Mouse (Mus musculus): Measurements from ENCODE around the gene Nsf.

The Nsf gene

DNA sequence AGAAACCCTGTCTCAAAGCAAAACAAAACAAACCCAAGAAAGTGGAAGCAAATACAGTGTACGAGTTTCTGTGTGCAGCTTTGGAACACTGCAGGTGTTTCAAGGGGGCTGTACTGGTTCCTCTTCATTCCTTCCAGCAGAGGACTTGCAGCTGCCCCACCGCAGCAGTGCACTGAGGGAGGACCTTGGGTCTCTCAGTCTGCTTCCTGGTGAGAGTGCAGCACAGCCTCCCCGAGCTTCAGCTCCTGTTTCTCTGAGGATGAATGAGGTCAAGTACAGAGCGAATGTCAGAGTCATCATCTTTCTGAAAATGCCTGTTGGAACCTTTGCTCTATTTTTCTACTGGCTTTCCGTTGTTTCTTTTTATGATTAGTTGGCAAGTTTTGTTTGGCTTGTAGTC, 12.5 kb downstream of the Nsf start:
- in situ Hi-C loops (cut with MboI, MseI), result no loop called here

DNA sequence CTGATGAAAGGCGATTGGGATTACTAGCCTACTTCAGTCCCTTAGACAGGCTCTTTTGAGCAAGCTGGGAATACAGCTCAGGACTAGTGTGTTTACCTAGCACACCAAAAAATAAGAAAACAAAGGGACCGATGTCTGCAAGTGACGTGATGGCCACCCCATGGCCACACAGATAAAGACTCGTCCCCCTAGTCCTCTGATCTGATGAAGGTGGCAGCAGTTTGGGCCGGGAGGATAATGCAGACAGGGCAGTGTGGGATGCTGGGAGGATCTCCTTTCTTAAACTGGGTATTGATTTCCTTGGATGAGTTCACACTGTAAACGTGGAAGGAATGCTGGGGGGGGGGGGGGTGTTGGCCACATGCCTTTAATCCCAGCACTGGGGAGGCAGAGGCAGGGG, 13.0 kb downstream of the Nsf start:
- in situ Hi-C loops (cut with MboI, MseI), result no loop called here

DNA sequence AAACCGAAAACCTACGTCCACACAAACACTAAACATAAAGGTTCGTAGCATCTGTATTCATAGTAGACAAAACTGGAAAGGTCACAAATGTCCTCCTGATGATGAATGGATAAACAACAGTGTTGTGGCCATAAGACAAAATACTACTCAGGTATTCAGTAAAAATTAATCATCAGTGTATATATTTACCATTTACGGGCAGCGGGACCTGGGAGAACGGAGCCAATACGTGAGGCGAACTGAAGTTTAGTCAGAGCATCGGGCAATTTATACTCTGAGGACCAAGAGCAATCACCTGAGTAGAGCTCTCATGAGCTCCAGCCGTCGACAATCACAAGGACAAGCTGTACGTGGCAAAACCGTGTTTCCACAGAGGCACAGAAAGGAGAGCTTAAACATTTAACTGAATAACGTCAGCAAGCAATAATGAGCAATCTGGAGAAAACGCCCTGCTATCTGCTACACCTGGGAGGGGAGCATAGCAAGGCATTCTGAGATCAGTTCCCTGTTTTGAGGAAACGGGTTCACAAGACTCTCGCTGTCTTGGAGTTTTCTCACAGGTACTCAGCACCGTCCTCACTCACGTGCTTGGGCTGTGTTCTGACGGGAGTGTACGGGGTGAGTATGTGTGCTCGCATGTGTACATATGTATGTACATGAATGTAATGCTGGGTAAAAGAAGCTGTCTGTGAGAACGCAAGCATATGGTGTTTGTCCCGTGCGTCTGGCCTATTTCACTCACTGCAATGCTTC, 15.7 kb downstream of the Nsf start:
- in situ Hi-C loops (cut with MboI, MseI), result no loop called here

DNA sequence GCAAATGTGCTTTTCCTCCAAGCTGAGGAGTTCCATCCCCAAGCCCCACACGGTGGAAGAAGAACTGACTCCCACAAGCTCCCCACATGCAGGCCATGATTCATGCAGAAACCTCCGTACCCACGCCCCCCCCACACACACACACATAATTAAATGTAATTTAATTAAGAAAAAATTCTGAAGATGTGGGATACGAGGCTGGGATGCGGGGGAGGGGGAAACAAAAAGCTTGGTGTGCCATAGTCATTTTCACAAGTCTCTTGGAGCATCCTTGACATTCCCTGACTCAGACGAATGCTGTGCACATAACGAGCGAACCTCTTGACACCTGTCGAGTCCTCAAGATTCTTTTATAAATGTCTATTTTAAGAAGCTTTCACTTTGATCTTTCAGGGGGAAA, 16.4 kb downstream of the Nsf start:
- in situ Hi-C loops (cut with MboI, MseI), result no loop called here

DNA sequence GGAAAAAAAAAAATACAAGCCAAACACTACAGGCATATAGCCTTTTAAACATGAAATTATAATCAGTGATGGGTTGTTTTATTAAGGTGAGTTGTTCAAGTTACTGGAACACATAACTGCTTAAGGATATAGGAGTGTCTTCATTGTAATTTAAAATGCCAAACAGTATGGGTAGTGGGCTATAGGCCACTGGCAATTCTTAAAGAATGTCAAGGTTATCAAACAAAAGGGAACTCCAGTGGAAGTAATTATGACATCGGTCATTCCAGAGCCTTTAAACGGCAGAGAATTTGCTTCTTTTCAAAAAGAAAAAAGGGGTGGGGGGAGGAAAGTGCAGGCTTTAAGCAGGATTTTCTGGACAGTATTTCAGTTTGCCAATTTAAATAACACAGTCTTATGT, 18.1 kb downstream of the Nsf start:
- in situ Hi-C loops (cut with MboI, MseI), result no loop called here

DNA sequence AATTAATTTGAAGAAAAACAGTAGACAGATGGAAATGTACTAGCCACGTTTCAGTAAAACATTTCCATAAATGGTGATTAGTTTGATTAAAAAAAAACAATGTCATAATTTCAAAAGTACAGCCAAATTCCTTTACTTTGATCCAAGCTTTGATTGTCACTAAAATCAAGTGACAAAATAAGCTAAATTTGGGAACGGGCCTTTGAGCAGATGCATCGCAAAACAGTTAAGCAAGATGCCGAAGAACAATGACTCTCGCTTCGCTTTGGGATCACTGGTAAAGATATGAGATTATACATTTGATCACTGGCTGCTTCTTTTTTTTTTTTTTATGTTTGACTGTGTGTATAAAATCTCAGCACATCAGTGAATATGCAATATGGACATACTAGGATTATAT, 20.0 kb downstream of the Nsf start:
- in situ Hi-C loops (cut with MboI, MseI), result no loop called here

DNA sequence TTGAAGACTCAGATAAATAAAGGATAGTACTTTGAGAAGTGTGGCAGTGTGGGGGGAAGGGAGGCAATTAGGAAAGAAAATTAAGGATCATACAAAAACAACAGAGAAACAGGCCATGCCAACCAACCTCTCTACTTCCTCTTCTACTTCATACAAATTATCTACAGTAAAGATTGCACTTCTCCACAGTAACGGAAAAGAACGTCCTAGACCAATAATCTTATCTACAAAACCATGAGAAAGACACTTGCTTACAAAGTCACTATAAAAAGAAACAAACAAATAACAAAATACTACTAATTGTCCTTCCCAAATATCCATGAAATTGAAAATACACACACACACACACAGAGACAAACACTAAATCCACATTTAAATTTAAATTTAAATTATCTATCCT, 29.9 kb downstream of the Nsf start:
- in situ Hi-C loops (cut with MboI, MseI), result no loop called here

DNA sequence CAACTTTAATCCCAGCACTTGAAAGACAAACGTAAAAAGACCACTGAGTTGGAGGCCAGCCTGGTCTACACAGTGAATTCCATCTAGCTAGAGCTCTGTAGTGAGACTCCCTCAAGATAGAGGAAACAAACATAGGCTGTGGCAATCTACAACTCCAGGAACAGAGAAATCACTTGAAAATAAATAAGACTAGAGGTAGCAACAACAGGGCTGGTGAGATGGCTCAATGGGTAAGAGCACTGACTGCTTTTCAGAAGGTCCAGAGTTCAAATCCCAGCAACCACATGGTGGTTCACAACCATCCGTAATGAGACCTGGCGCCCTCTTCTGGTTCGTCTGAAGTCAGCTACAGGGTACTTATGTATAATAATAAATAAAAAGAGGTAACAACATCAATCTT, 30.6 kb downstream of the Nsf start:
- in situ Hi-C loops (cut with MboI, MseI), result no loop called here

DNA sequence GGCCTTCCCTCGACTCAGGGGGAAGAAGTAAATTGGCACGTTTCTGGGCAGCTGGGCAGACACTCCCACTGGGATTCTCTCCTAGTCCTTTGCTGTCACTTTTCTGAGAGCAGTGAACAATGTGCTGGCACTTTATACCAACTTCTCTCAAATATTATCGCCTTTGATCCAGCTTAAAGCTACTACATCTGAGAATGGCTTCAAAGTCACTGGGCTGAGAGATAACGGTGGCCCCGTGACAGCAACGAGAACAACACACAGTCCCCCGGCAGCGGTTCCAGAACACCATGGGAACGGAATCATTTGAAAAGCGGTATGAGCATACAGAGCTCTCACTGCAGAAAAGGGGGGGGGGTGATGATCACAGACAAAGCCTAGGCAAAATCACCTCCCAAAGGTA, 31.0 kb downstream of the Nsf start:
- in situ Hi-C loops (cut with MboI, MseI), result no loop called here

DNA sequence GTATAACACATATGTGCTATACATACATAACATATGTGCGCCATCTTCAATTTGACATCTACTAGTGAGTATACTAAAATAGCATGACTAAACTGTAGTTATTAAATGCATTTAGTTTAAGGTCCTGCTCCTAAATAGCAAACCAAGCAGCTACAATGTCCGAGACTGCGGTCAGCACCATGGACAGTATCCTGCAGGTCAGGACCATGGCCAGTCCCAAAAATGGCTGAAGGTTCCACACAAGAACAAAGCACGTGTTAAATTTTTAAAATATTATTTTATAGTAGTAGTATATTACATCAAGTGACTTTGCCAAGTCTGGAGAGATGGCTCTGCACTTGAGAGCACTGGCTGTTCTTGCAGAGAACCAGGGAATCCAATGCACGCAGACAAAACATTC, 33.2 kb downstream of the Nsf start:
- in situ Hi-C loops (cut with MboI, MseI), result no loop called here

DNA sequence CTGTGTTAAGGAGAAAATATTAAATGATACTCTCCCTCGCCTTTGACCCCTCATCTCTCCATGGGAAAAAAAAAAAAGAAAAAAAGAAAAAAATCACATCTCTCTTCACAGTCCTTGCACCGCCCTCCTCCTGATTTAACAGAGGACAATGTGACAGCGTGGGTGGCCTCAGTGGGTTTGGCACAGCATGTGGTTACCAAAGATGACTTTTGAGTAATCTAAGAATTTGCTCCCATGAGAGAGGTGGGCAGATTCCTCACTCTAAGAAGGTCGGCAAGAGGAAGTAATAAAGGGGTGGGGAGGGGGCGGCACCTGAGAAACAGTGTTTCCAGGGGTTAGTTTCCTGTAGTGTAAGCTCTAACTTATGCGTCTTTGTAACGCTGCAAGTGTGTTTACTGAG, 37.0 kb downstream of the Nsf start:
- in situ Hi-C loops (cut with MboI, MseI), result no loop called here

DNA sequence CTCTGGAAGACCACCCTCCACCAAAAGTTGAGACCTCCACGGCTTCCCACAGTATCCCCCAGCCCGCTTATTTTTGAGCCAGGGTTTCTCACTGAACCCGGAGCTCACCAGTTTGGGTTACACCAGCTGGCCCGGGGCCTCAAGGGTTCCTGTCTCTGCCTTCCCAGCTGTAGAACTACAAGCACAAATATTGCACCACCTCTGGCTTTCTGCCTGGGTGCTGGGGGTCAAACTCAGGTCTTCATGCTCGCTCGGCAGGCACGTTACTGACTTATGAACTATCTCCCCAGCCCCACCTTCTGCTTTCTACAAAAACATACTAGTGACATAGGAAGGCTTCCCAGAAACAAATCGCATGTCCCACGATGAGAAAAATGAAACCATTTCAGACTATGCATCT, 38.2 kb downstream of the Nsf start:
- in situ Hi-C loops (cut with MboI, MseI), result no loop called here

DNA sequence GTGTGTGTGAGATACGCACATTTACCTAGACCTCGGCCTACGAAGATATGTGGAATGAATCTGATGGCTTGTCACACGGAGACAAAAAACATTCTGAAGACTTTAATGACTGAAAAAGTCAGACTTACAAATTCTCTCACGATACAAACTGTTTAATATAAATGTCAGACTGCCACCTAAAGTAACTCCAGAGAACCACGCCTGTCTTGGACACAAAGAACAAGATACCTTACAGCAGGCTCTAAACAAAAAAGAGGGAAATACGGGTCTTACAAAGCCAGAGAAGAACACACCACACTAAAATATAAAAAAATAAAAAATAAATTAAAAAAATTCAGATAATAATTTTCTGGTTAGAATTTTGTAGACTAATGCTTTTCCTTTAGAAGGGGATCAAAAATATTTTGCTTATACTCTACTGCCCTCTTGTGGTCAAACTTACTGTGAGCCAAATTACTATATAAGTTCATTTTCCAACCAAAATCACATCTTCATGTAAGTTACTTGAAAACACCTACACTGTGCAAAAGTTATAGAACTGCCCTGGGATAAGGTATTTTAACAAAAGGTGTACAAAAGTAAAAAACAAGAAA, 42.8 kb downstream of the Nsf start:
- in situ Hi-C loops (cut with MboI, MseI), result loop anchor here (5.0 kb wide), 1 partner anchor 149 kb away; no protein-coding TSS in a partner anchor

DNA sequence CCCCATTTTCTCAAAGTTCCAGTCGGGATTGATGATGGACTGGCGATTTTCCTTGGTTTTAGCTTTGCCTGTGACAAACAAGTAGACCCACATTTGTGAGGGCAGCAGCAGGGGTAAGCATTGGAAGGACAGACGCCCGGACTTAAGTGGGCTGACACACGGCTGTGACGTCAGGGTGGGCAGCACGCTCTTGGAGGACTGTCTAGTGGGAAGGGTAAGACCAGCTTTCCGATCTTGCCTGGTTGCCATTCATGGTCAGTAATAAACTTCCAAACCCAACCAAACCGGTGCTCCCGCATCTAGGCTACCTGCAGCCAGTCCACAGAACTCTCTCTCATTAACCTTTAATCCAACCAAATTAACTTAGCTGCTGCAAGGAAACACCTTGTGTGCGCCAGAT, 43.3 kb downstream of the Nsf start:
- in situ Hi-C loops (cut with MboI, MseI), result loop anchor here (5.0 kb wide), 1 partner anchor 148 kb away; no protein-coding TSS in a partner anchor

DNA sequence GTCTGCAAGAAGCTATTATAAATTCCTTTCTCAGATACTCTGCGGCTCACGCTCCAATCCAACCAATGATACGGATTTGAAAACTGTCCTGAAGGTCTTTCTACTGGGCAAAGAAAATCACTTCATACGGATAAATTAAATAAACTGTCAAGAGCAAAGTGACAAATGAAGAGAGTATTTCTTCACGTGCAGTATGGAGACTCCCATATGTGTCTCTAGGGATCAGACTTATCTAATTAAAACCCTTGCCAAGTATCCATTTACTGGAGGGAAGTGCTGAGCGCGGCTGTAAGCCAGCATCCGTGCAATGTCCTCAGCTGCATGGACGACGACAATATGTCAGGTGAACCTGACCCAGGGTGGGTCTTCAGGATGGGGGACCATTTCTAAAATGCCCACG, 44.0 kb downstream of the Nsf start:
- in situ Hi-C loops (cut with MboI, MseI), result loop anchor here (5.0 kb wide), 1 partner anchor 148 kb away; no protein-coding TSS in a partner anchor

DNA sequence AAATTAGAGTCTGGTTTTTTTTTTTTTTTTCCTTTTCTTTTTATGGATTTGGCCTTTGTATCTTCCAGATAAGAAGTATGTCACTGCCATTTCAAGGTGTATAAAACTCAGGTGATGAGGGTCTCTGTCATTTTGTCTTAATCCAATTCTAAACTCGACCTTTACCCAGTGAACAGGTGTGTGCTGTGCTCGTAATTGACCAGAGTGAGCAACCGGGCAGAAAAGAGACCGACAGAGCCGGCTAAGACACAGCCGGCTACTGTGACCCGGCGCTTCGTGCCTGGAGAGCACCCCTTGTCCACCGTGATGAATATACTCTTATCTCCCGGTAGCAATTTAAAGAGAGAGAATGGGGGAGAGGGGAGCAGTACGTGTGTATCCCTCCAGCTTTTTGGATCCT, 44.5 kb downstream of the Nsf start:
- in situ Hi-C loops (cut with MboI, MseI), result no loop called here

DNA sequence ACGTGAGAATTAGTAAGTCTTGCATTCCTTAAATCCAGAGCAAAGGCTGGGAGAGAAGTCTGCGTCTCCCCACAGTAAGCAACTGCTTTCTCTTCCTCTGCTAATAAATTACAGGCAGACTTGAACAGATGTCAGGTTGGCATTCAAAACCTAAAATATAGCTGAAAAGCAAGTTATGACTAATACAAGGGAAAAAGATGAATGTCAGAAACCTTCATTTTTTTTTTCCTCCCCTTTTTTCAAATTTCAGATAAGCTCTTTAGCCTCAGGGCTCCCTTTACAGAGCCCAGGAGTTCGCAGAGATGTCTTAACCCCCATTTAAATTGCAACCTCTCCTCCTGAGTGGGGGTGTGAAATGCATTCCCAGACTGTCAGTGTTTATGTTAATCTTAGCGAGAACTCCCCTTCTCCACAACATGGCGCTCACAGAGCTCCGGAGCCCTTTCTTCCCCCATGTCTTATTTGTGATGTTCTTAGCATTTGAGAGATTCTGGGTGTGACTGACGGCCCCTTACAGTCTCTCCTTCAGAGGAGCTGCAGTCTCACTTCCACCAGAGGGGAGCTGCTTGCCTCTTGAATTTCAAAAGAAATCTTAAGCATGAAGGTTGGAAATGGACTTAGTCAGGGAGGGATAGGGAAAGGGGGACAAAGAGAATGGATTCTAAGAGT, 47.7 kb downstream of the Nsf start:
- in situ Hi-C loops (cut with MboI, MseI), result no loop called here

DNA sequence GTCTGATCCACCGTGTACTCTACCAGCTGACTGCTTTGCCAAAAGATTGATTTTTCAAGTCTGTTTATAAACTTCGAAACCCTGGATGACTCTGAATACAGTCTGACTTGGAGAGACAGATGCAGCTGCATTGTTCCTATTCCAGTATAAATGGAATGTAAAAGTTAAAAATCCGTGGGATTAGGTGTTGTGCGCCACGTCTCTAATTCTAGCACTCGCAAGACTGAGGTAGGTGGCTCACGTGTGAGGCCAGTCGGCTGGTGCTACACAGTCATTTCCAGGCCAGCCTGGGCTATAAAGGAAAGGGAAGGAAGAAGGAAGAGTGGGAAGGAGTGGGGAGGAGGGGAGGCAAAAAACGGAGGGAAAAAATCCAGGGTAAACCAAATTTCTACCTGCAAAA, 48.4 kb downstream of the Nsf start:
- in situ Hi-C loops (cut with MboI, MseI), result no loop called here

DNA sequence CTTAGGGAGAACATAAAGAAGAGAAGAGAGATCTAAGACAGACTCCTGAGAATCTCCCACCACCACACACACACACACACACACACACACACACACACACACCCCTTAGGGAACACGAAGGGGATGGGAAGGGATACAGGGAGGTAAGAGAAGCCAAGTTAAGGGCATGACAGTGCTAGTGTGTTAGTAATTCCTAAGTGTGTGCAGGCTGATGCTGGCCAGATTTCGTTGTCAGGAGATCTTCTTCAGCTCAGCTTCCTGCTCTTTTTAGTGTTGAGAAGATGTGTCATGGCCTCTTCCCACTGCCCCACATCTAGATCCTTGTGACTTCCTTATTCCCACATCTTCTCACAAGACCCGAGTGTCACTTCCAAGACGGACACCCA, 52.3 kb downstream of the Nsf start:
- in situ Hi-C loops (cut with MboI, MseI), result no loop called here

DNA sequence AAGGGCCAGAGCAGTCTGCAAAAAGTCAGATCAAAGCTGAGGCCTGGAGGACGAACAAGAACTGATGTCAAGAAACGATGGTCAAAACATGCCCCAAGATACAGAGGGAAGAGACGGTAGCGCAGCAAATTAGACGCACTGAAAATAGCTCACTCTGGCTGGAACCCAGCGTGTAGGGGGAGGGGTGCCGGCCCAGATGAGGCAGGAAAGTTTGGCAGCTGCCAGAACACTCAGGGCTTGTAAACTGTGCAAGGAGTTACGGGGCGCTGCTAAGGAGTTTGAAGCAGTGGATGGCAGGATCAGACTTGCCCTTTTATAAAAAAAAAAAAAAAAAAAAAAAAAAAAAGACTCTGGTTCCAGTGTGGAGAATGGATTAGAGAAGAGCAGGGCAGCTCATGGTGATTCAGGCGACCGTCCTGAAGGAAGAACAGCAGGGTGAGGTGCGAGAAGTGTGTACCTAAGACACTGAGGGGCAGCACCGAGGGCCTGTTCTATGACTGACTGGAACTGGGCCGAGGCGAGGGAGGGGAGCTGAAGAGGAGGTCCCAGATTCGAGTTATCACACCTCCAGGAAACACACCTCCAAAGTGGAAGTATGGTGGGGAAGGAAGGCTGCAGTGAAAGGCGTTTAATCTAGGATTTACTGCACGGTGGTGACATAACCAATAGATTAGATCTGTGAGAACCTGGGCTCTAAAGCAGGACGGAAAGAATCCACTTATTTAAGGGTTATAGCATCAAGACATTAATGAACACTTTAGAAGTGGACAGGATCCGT, 52.9 kb downstream of the Nsf start:
- in situ Hi-C loops (cut with MboI, MseI), result no loop called here

DNA sequence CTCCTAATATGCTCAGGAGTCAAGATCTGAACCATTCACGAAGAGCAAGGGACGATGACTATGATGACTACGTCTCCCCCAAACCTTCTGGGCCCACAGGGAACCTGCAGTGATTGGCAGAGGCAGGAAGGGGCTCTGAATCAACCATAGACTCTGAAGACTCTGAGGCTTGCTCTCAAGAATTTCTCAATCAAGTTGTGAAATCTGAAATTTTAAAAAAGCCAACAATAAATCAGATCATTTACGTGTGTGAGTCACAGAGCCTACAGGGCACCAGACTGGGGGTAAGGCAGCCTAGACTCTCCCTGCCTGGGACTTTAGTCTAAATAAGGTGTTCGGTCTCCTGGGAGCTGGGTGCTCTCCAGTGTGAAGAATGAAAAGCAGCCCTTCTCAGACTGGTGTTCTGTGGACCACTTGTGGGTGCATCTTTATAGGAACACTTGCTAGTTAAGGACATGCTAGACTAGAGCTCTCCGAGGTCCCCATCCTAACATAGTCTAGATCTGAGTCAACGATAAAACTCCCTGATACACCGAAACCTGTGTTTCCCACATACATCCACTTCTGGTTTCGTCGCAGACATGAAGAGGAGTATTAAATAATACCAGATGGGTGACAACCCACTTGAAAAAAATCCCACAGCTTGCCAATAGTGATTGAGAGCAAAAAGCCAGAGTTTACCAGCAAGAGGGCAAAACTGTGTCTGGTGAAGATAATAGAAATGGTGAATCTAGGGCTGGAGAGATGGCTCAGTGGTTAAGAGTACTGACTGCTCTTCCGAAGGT, 56.7 kb downstream of the Nsf start:
- in situ Hi-C loops (cut with MboI, MseI), result no loop called here

DNA sequence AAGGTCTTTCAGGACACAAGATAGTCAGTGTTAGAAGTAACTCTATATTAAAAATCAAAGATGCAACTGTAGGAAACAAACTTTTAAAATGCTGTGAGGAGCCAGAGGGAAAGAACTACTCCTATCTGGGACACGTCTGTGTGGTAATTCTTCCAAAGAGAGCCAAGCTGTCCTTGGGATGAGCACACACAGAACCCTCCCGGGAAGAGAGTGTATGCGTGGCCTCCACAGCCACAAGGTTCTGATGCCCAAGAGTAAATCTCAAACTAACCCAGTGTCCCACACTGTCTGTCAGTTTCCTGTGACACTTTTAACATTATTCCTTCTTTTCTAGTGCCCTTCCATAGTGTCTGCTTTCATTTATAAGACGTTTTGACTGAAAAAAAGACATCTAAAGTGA, 57.8 kb downstream of the Nsf start:
- in situ Hi-C loops (cut with MboI, MseI), result no loop called here

Measured in regulatory T cell (primary cell).